Mouse (Mus musculus) monocyte, adult 5-6 weeks (primary cell): ENCODE measurements at regions not wholly inside any gene's neighbourhood (a gene's known extent, or its start where the extent isn't known, plus 50 kb on each side); places are given as distances from the start of the nearest gene placed in this dataset.

Experiments
- ATAC-seq: fragments of 153-309, 156-312 bp; replicated peaks from 2 replicates; pipeline ENCODE4 v1.8.0; 2017; ENCODE audit warnings: mild to moderate bottlenecking; ENCODE audit not compliant: low TSS enrichment, insufficient number of reproducible peaks, severe bottlenecking, poor library complexity, low FRiP score

DNA sequence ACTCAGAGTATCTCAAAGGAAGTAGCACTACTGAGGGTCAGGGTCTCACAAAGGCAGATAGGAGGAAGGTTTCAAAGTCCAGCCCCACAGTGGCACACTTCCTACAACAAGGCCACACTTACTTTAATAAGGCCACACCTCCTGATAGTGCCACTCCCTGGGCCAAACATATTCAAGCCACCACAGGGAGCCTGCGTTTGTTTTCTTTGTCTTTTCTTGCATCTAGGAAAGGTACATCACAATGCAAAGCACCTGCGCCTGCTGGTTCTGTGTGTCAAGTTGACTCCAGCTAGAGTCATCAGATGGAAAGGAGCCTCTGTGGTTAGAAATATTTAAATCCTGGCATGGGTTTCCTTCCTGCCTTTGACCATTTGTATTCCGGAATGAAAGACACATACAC is 355.4 kb upstream of the Castor2 start:
- ATAC-seq, result no peak

DNA sequence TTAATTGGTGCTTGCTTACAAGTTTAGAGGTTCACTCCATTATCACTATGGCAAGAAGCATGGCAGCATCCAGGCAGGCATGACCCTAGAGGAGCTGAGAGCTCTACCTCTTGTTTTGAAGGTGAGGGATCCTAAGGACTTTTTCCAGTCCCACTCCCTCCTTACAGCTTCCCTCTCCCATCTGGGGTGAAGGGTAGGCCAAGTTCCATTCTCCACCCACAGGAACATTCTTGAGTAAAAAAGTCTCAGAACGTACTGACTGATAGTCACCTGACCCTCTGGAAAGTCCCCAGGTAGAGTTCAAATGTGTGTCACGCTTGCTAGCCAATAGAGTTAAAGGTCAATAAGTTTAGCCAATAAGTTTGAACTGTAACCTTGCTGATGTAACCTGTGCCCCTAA is 355.9 kb upstream of the Castor2 start:
- ATAC-seq, result no peak

DNA sequence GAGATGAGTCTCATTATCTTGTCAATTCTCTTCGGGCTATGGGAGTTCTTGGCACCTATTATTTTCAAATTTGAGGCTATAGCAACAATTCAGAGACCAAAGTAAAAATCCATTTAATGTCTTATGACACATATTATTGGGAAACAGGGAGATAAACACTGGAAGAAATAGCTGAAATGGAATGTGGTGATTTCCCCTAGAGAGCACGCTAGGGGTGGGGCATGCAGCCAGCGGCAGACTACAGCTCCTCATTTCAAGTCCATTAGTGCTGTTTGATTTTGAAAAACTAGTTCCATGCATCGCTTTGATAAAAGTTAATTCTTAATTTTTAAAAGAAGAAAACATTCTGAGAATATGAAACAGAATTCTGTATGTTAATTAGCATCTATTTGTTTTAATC is 367.6 kb upstream of the Castor2 start:
- ATAC-seq, result no peak

DNA sequence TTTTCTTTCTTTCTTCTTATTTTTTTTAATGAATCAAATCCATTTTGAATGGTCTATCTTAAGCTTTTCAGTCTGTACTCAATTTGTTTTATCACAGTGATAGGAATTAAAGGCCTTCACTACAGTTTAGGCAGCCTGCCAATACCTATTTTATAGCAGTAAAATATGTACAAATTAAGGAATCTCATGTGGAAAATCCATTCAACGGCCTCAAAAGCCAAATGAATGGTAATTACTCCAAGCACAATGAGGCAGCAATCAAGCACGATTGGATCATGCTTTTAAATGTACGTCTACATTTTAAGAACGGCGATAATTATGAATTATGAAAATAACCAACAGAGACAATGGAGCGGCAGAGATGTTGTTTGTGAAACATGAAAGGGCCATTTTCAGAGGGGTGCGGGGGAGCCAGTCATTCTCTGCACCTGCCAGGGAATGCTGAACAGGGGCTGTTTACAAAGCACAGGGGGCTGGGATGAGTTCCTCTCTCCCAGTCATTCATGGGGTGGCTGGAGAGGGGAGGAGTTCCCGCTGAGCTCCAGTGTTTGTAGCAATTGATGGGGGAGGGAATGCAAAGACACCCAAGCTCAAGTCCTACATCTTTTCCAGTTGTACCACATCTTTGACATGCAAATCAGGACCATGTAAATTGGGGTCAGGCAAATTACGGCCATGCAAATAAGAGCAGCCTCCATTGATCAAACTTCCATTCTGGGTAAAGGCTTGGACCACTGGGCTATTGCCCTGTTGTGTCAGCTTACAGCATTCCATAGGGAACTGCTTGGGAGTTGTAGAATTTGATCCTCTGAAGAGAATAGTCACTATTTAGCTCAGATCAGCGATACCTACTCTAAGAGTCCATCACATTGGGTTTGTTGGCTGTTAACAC is 381.1 kb upstream of the Castor2 start:
- ATAC-seq, result no peak

DNA sequence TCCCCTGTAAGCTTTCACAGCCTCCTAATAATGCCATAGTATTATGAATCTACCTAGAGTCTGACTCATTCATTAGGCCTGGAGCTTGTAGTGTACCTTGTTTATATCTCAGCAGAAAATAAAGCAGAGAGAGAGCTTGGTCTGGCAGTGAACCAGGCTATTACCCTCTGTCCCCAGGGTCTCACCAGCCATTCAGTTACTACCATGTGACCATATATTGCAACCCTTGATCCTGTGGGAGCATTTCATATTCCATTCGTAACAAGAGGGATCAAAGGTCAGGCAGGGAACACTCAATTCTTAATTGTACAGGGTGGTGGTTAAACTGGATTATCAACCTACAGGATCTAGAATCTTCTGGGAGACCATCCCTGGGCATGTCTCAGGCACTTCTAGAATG is 383.7 kb upstream of the Castor2 start:
- no peak for ATAC-seq

DNA sequence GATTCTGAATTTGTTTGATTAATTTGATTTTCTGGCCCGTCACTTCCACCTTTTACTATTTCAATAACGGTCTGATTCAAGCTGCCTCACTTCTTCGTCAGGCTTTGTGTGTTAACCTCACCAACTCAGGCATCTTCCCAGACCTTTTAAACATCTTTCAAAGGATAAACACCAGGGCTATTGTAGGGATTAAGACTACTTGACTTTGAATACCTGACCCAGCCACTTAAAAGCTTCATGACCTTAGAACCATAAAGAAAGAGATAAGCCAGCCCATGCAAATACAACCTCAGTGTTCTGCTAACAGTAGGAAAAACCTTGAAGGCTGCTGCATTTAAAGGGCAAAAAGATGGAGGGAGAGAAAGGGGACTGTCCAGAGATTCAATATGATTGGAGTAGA is 386.9 kb upstream of the Castor2 start:
- no peak for ATAC-seq

DNA sequence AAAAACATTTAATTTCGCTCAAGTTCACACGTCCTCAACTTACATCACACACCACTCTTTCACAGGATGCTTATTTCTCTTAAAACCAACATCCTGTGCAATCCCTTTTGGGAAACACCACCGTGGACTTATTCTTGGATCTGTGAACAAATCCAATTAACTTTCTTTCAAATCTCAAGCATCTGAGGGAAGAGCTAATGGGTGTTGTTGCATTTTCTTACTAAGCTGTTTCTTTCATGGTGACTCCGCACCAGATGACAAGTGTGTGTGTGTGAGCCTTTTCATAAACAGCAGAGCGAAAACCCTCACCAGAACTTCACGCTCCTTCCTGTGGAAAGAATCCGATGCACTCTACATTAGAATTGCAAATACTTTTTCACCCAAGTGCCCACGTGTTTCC is 390.6 kb upstream of the Castor2 start:
- no peak for ATAC-seq

DNA sequence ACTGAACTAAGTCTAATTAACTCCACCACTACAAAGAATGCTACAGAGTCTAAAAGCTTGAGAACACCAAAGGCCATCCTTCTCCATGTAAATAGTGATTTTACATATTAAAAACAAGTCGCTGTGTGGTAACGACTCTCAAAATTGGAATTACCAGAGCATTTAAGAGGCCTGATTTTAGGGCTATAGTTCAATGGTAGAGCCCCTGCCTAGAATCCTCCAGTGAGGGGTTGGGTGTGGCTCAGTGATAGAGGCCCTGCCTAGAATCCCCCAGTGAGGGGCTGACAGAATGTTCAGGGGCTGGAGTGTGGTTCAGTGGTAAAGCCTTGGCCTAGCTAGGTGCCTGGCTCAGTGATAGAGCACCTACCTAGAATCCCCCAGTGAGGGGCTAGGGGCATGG is 413.3 kb upstream of the Castor2 start:
- no peak for ATAC-seq

DNA sequence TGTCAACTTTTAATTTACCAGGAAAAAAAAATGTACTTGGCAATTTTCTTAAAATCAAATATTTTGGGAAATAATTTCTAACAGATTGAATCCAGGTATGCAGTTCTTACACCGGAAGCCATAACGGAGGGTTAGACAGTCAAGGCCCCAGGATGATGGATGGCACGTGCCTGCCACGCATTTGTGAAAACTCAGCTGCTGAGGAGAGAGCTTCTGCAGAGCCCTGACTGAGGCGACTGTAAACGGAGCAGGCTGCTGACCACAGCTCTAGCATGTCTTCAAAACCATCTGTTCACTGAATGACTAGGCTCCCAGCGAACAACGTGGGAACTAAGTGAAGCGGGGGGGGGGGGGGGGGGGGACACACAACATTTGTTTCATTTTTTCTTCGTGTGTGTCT is 416.5 kb upstream of the Castor2 start:
- ATAC-seq, result no peak

DNA sequence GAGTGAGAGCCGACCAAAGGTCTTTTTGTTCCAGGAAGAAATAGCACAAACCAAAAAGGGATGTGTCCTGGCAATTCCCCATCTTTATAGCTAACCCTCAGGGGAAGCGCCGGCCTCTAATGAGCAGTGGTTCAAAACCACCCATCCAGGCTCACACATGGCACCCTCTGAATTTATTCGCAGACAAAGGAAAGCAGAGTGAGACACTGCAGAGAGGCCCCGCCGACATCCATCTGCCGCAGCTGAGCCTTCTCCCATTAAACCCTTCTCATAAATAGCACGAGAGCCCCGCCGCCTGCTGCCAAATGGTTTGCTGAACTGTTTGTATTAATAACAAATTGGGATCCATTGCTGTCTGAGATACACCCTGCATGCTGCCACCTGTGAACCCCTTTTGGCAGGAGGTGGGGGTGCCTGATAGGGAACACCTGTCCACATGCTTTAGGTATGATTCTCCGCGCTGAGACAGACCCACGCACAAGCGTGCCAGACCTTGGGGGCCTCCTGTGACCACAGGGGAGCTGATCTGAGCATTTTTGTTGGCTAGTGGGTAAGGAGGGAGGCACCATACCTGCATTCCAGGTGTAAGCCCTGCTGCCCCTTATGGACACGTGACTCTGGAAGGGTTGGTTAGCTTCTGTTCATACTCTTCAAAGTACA is 422.6 kb upstream of the Castor2 start:
- ATAC-seq, result no peak

DNA sequence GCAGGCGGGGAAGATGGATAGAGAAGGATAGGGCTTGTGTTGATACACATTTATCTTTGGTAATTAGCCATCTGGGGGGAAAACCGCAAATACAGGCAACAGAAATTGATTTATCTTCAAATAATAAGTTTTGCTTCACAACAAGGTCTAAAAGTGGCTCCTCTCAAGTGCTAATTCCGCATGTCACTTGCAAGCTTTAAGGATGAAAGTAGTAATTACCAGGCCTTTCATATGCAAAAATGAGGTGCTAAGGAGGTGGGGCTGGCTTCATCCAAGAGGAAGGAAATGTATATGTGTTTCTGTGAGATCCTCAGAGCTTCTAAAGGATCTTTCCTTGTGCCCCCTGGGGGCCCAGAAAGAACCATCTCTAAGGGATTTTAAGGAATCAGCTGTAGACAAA is 423.9 kb upstream of the Castor2 start:
- no peak for ATAC-seq

DNA sequence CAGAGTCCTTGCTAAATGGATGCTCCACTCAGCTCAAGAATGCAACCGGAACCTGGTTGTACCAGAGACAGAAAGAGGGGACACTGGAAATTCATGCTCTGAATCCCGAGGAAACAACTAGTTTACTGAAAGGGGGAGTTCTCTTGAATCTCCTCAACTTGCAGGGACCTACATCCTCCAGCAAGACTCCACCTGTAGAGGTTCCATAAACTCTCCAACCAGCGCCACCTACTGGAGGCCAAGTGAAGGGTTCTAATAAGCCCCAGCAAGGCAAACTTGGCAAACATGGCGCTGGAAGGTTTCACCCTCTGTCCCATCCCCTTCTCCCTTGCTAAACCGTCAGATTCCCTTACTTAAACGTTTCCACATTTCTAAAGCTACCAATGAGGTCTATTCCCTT is 433.0 kb upstream of the Castor2 start:
- ATAC-seq, result no peak

DNA sequence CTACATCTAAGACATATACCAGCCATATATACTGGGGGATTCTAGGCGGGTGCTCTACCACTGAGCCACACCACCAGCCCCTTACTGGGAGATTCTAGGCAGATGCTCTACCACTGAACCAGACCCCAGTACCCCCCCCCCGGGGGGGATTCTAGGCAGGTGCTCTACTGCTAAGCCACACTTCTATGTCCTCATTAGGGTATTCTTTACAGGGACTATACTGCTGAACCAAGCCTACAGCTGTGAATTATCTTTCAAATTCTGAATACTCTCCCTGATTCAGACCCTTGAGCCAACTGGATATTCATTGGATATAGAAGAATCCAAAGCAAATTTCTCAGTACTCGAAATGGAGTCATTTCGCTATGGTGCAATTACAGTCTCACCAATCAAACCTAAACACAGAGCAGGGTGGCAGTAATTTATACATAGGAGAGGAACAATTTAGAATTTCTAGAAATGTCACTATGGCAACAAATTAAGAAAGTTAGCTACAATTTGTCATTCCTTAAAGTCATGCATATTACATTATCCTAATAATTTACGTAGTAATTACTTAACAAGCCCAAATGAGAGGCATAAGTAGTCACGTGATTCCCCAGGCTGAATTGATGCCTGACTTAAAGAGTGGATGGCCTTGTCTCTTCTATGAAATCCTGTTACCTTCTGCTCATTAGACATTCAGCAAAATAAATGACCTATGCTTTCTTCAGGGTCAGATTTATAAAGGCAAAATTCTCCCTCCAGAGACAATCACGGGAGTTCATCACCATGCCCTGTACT is 436.8 kb upstream of the Castor2 start:
- ATAC-seq, result no peak

DNA sequence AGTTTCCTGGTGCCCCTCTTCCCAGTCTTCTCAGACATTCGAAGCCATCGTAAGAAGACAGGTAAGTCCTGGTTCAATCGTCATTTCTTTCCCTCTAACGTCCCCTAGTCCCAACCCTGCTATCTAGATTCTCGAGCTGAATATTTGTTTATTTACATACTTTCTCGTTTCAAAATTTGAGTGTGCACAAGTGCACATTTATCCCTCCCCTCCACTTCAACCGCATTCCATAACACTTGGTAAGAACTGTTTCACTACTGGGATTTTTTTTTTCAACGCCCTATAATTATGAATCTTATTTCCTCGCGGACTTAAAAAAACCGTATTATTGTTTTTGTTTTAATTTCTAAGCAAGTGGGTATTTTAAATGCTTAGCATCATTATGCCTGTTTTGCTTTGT is 439.2 kb upstream of the Castor2 start:
- no peak for ATAC-seq

DNA sequence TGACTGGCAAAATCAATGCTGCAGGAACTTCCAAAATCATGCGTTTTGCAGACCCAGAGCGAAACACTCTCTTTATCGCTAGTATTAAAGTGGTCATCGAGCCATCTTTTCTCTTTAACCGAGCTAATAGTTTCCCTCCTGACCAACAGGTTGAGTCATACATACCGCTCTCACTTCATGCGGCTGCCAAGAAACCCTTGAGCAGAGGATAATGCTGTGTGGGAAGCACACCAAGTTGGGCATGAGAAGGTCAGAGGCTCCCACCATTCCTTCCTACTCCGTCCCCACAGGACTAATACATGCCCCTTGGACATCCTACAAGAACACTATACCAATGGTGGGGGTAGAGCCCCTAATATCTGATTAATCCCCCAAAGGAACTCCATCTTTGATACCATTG is 442.7 kb upstream of the Castor2 start:
- ATAC-seq, result no peak

DNA sequence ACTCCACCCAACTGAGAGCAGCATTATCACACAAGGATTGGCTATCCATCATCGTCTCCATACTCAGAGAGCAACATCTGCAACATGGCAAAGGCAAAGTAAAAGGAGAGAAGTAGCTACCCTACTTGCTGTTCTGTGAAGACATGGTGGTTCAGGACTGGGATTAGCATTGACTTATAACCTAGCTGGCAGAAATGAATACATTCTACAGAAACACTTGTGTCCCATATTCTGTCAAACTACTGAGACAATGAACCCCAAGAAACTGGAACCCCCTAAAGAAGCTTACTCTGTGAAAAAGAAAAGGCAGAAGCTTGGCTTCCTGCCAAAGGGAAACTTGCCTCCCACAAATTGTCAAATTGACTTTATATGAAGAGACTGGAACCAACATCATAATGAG is 446.1 kb upstream of the Castor2 start:
- no peak for ATAC-seq

DNA sequence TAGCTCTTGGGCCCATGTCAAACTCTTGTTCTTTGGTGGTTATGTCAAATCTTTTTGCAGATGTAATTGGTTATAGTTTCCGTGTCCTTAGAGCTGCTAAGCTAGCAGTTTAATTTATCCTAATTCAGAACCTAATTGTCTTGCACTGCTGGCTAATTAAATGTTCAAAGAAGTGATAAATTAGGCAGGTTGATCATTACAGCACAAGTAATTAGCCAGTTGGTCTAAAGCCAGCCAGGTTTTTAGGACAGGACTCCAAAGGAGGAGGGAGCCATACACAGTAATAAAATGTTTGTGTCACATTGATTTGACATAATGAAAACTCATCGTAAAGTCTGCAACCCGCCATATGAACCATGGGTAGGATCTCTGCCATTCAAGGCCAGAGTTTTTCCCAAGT is 449.3 kb upstream of the Castor2 start:
- no peak for ATAC-seq

DNA sequence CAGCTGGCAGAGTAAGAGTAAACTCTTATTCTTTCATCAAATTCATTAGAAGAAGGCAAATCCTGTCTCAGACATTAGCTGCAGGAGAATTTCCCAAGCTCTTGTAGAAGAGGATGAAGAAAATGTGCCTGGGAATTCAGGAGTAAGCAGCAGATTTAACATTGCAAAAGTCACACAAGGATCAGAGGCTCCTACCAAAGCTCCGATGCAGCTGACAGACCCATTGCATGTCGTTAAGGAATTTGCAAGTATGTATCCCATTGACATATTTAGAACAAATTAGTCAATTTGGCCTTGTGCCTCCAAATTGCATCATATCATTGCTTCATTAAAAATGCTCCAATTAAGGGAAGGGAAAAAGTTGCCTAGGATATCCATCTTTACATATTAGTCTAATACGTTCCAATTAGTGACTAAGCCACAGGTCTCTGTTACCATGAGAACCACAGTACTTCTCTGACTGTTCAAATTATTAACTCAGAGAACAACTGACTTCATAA is 453.8 kb upstream of the Castor2 start:
- no peak for ATAC-seq

DNA sequence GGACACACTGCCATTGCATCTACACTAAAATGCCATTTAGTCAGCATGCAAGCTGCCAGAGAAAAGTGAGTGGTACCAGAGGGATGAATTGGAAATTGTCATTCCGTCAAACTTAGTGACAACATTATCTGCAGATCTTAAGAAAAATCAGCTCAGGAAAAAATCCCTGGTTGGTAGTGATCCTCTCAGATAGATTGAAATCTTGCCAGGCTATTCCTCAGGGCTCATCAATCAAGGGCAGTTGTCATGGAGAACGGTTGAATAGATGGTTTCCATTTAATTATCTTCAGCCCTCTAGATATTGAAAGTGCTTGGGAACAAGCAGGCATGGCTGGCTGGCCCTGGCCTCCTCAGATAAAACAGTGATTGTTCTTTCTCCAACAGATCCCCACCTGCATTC is 456.2 kb upstream of the Castor2 start:
- ATAC-seq, result no peak

DNA sequence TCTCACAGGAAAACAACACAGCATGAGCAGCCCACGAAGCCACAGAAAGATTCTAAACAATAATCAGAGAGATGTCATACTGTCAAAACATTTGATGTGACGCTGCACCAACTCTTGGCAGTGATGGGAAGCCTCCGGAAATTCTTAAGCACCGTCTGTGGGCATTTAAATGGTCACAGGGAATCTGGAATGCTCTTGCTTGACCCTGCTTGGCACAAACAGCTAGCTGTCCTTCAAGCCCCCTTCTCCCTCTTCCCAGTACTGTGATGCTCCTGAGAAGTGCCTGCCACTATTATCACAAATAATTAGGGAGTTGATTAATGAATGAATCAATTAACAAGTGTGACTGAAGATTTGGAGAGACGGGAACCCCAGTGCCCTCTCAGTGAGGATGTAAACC is 465.0 kb upstream of the Castor2 start:
- no peak for ATAC-seq
